Mouse (Mus musculus) G1E (cell line): ENCODE data around the gene Mybbp1a.

Experiments
- CTCF ChIP-seq: IDR thresholded peaks from 2 replicates; pipeline ENCODE4 v1.5.1; 2012; ENCODE audit warnings: low read depth, low read length, inconsistent platforms, mixed read lengths
- GATA1 ChIP-seq: IDR thresholded peaks from 2 replicates; pipeline ENCODE4 v1.6.1; 2012; ENCODE audit warnings: borderline replicate concordance, low read length, inconsistent platforms, mixed read lengths
- GATA2 ChIP-seq: IDR thresholded peaks from 2 replicates; pipeline ENCODE4 v1.6.1; 2012; ENCODE audit warnings: low read depth, low read length, inconsistent platforms, borderline replicate concordance
- POLR2AphosphoS5 ChIP-seq: IDR thresholded peaks from 2 replicates; pipeline ENCODE4 v1.6.1; 2012; ENCODE audit warnings: low read depth, low read length, inconsistent platforms; ENCODE audit not compliant: insufficient replicate concordance
- TAL1 ChIP-seq: conservative IDR thresholded peaks from 2 replicates; pipeline ENCODE4 v1.6.1; 2012; ENCODE audit warnings: low read depth, low read length, inconsistent platforms, mixed read lengths

- TF ChIP-seq CTCF (no peak), GATA2 (no peak), POLR2AphosphoS5 (no peak), TAL1 (no peak), GATA1 (no peak)
Observed at GRCm38 (mm10) chr11:72489881-72490301, 48.7 kb downstream of the Mybbp1a start, which contains the start of gene Spns2.
